Mouse (Mus musculus) CH12.LX (cell line): ENCODE measurements at regions not wholly inside any gene's neighbourhood (a gene's known extent, or its start where the extent isn't known, plus 50 kb on each side); places are given as distances from the start of the nearest gene placed in this dataset.

Source experiments
- DNase-seq: peaks from one replicate; pipeline ENCODE4 v3.0.0-alpha.2; 2013; ENCODE audit errors: extremely low read depth
- H3K27ac ChIP-seq: 2 replicates; pipeline ENCODE4 v1.5.1; 2012; ENCODE audit warnings: low read depth, mild to moderate bottlenecking, control low read depth, moderate library complexity; ENCODE audit not compliant: insufficient read depth
- H3K27me3 ChIP-seq: replicated peaks from 2 replicates; pipeline ENCODE3; 2012; ENCODE audit warnings: inconsistent platforms
- H3K36me3 ChIP-seq, 2 experiments: replicated peaks in 1 of 2; 2 replicates each; pipeline versions ENCODE3 to v1.6.1; 2012; ENCODE audit warnings: inconsistent platforms in 1 of 2, low read length in 1 of 2, mild to moderate bottlenecking in 1 of 2, mixed read lengths in 1 of 2, moderate library complexity in 1 of 2; ENCODE audit not compliant: control insufficient read depth in 1 of 2, insufficient read depth in 1 of 2
- H3K4me1 ChIP-seq, 2 experiments: 2 replicates each; pipeline ENCODE4 v1.6.1; 2012; ENCODE audit warnings: inconsistent platforms in 1 of 2, moderate library complexity in 1 of 2; ENCODE audit not compliant: insufficient read depth in 2 of 2, control insufficient read depth in 1 of 2
- H3K4me2 ChIP-seq: 2 replicates; pipeline ENCODE4 v1.6.1; 2012; ENCODE audit warnings: low read depth, mild to moderate bottlenecking, control low read depth; ENCODE audit not compliant: poor library complexity, insufficient read depth, severe bottlenecking
- H3K4me3 ChIP-seq, 3 experiments: fragments of 150-350 bp in 1 of 3; sonication (generic) in 1 of 3; replicated peaks in 1 of 3; 2 replicates each; pipeline versions ENCODE3 to v1.5.1; 2011 to 2012; ENCODE audit warnings: low read depth in 2 of 3, low read length in 2 of 3, mild to moderate bottlenecking in 2 of 3, moderate library complexity in 2 of 3, control low read depth in 1 of 3, improper control_type of control experiment in 1 of 3, inconsistent platforms in 1 of 3, mixed read lengths in 1 of 3; ENCODE audit not compliant: poor library complexity in 1 of 3
- H3K79me2 ChIP-seq: replicated peaks from 2 replicates; pipeline ENCODE4 v1.6.1; 2012; ENCODE audit warnings: mild to moderate bottlenecking, moderate library complexity; ENCODE audit not compliant: control insufficient read depth, poor library complexity, insufficient read depth, severe bottlenecking; ENCODE audit errors: extremely low read depth
- H3K9ac ChIP-seq: 2 replicates; pipeline ENCODE4 v1.6.1; 2012; ENCODE audit warnings: low read depth, mild to moderate bottlenecking, control low read depth, moderate library complexity; ENCODE audit not compliant: insufficient read depth
- H3K9me3 ChIP-seq: replicated peaks from 2 replicates; pipeline ENCODE3; 2012; ENCODE audit warnings: low read length, inconsistent platforms, mixed read lengths
- BHLHE40 ChIP-seq: IDR thresholded peaks from 2 replicates; pipeline ENCODE4 v1.6.1; 2011; ENCODE audit warnings: mild to moderate bottlenecking, low read depth, low read length, improper control_type of control experiment
- E2F4 ChIP-seq: IDR thresholded peaks from 2 replicates; pipeline ENCODE4 v1.6.1; 2011; ENCODE audit warnings: low read depth, low read length, improper control_type of control experiment; ENCODE audit not compliant: insufficient replicate concordance
- EP300 ChIP-seq: IDR thresholded peaks from 2 replicates; pipeline ENCODE4 v1.6.1; 2011; ENCODE audit warnings: low read length, improper control_type of control experiment
- ETS1 ChIP-seq: conservative IDR thresholded peaks from 2 replicates; pipeline ENCODE4 v1.6.1; 2012; ENCODE audit warnings: low read depth, mild to moderate bottlenecking, inconsistent platforms, low read length, improper control_type of control experiment, moderate library complexity
- IRF4 ChIP-seq: IDR thresholded peaks from 2 replicates; pipeline ENCODE4 v1.6.1; 2014; ENCODE audit warnings: low read depth, mild to moderate bottlenecking, inconsistent platforms, low read length, improper control_type of control experiment
- JUN ChIP-seq: IDR thresholded peaks from 2 replicates; pipeline ENCODE4 v1.6.1; 2011; ENCODE audit warnings: low read depth, mild to moderate bottlenecking, low read length, improper control_type of control experiment, moderate library complexity; ENCODE audit not compliant: insufficient read depth
- MAX ChIP-seq: IDR thresholded peaks from 2 replicates; pipeline ENCODE4 v1.6.1; 2011; ENCODE audit warnings: low read length, improper control_type of control experiment
- MAZ ChIP-seq: IDR thresholded peaks from 2 replicates; pipeline ENCODE4 v1.6.1; 2012; ENCODE audit warnings: low read depth, mild to moderate bottlenecking, inconsistent platforms, low read length, improper control_type of control experiment, moderate library complexity
- MEF2A ChIP-seq: IDR thresholded peaks from 2 replicates; pipeline ENCODE4 v1.6.1; 2014; ENCODE audit warnings: low read depth, mild to moderate bottlenecking, inconsistent platforms, low read length, improper control_type of control experiment, borderline replicate concordance
- MXI1 ChIP-seq: IDR thresholded peaks from 2 replicates; pipeline ENCODE4 v1.6.1; 2011; ENCODE audit warnings: mild to moderate bottlenecking, low read depth, low read length, improper control_type of control experiment
- MYC ChIP-seq: IDR thresholded peaks from 2 replicates; pipeline ENCODE4 v1.6.1; 2011; ENCODE audit warnings: low read depth, mild to moderate bottlenecking, improper control_type of control experiment, low read length
- NELFE ChIP-seq: IDR thresholded peaks from 2 replicates; pipeline ENCODE4 v1.6.1; 2011; ENCODE audit warnings: low read depth, low read length, improper control_type of control experiment
- NRF1 ChIP-seq: IDR thresholded peaks from 2 replicates; pipeline ENCODE4 v1.6.1; 2014; ENCODE audit warnings: low read depth, mild to moderate bottlenecking, inconsistent platforms, low read length, improper control_type of control experiment, moderate library complexity
- PAX5 ChIP-seq: IDR thresholded peaks from 2 replicates; pipeline ENCODE4 v1.6.1; 2012; ENCODE audit warnings: low read length, inconsistent platforms, mixed read lengths
- POLR2A ChIP-seq: IDR thresholded peaks from 2 replicates; pipeline ENCODE4 v1.6.1; 2011; ENCODE audit warnings: low read depth, mild to moderate bottlenecking, improper control_type of control experiment, low read length
- POLR2AphosphoS2 ChIP-seq: IDR thresholded peaks from 2 replicates; pipeline ENCODE4 v1.6.1; 2011; ENCODE audit warnings: low read depth, low read length, improper control_type of control experiment
- SIN3A ChIP-seq: IDR thresholded peaks from 2 replicates; pipeline ENCODE4 v1.6.1; 2012; ENCODE audit warnings: low read length, improper control_type of control experiment, inconsistent platforms
- SMC3 ChIP-seq: IDR thresholded peaks from 2 replicates; pipeline ENCODE4 v1.6.1; 2011; ENCODE audit warnings: low read depth, low read length, improper control_type of control experiment
- TBP ChIP-seq: conservative IDR thresholded peaks from 2 replicates; pipeline ENCODE4 v1.6.1; 2011; ENCODE audit warnings: low read depth, low read length, improper control_type of control experiment
- TCF12 ChIP-seq: IDR thresholded peaks from 2 replicates; pipeline ENCODE4 v1.6.1; 2014; ENCODE audit warnings: low read depth, mild to moderate bottlenecking, inconsistent platforms, low read length, improper control_type of control experiment
- UBTF ChIP-seq: IDR thresholded peaks from 2 replicates; pipeline ENCODE4 v1.6.1; 2012; ENCODE audit warnings: low read depth, mild to moderate bottlenecking, inconsistent platforms, low read length, improper control_type of control experiment, moderate library complexity
- USF2 ChIP-seq: conservative IDR thresholded peaks from 2 replicates; pipeline ENCODE4 v1.6.1; 2011; ENCODE audit warnings: low read depth, low read length, improper control_type of control experiment
- ZC3H11A ChIP-seq: IDR thresholded peaks from 2 replicates; pipeline ENCODE4 v1.6.1; 2012; ENCODE audit warnings: low read depth, mild to moderate bottlenecking, inconsistent platforms, low read length, improper control_type of control experiment
- dilution Hi-C: fragments of 300-500 bp; cut with MboI; formaldehyde crosslinking; loops from 2 replicates; pipeline ENCODE4 v1.14.3; 2020; ENCODE audit warnings: low sequenced_read_pairs; ENCODE audit not compliant: extremely low pct_unique_long_range_greater_than_20kb, extremely low pct_ligation_motif_present
- in situ Hi-C: fragments of 300-500 bp; cut with MboI; formaldehyde crosslinking; loops from 3 replicates; pipeline ENCODE4 v1.14.3; 2019; ENCODE audit warnings: low sequenced_read_pairs, low pct_ligation_motif_present, low pct_unique_long_range_greater_than_20kb, mixed read lengths

DNA sequence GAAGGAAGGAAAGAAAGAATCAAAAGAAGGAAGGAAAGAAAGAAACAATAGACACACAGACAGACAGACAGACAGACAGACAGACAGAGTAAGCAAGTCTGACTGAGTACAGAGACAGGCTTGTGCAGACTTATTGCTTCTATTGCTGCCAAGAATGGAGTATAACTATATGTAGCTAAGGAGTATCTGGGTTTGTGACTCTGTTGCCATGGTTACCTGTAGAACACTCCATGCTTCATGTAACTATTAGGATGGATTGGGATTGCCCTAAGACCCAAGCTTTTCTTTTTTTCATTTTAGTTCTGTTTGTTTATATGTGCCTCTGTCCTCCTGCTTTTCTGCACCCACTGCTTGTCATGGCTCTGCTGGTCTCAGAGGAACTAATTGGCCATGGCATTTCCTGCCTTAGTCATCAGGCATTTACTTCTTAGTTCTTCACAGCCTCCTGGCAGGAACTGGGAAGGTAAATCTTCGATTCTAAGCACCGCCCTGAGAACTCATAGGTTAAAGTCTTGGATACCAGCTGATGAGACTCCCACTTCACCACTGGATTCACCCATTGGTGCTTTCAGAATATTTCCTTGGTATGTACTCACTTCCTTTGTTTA lies 1035.9 kb upstream of the Adgrl4 start:
- Histone ChIP-seq H3K79me2 (no peaks in the 10 kb centered on the region), H3K4me2 (no peak overlapping the region), H3K27ac (no peak overlapping the region), H3K36me3 (no peaks in the 10 kb centered on the region), H3K4me3 (no peak overlapping the region), H3K9me3 (peaks cover 28% of the 10 kb centered on the region), H3K4me1 (peaks cover 0 to 4% of the 10 kb centered on the region in 2 experiments; a peak in 1 of 4 replicates), H3K9ac (no peak overlapping the region), H3K27me3 (no peaks in the 10 kb centered on the region)
- in situ Hi-C loops (no loop called here), dilution Hi-C loops (no loop called here)
- DNase-seq = no peak
- no peak for TF ChIP-seq MAX
- no peak for TF ChIP-seq SMC3
- TF ChIP-seq ZC3H11A = no peak
- no peak for TF ChIP-seq NELFE
- no peak for TF ChIP-seq MEF2A
- no peak for TF ChIP-seq POLR2A
- TF ChIP-seq JUN = no peak
- no peak for TF ChIP-seq EP300
- TF ChIP-seq IRF4 = no peak
- no peak for TF ChIP-seq ETS1
- TF ChIP-seq MAZ = no peak
- no peak for TF ChIP-seq MYC

- H3K79me2 ChIP-seq = no peaks in the 10 kb centered on the region
- no peaks in the 10 kb centered on the region for H3K27me3 ChIP-seq
- in situ Hi-C loops = no loop called here
- peaks cover 18% of the 10 kb centered on the region for H3K9me3 ChIP-seq
- no peak for TF ChIP-seq SIN3A
- TF ChIP-seq E2F4 = no peak
- no peak for TF ChIP-seq MYC
- no peak for TF ChIP-seq TCF12
- no peak for TF ChIP-seq UBTF
- TF ChIP-seq POLR2AphosphoS2 = no peak
- TF ChIP-seq TBP = no peak
- TF ChIP-seq IRF4 = no peak
- no peak for TF ChIP-seq NRF1
- TF ChIP-seq BHLHE40 = no peak
- no peak for TF ChIP-seq NELFE
- TF ChIP-seq JUN = no peak
- TF ChIP-seq POLR2A = no peak
- no peak for TF ChIP-seq MAX
- no peak for TF ChIP-seq EP300
- no peak for TF ChIP-seq MXI1
- no peak for TF ChIP-seq PAX5
- TF ChIP-seq USF2 = no peak
- TF ChIP-seq, all 38 proteins: peak for 0
- no peak overlapping the region for H3K4me2 ChIP-seq
- dilution Hi-C loops = no loop called here
- no peak overlapping the region for H3K4me3 ChIP-seq
- H3K27ac ChIP-seq = no peak overlapping the region
- H3K9ac ChIP-seq = no peak overlapping the region
- H3K4me1 ChIP-seq = peaks cover 0 to 4% of the 10 kb centered on the region in 2 experiments; a peak in 1 of 4 replicates
- H3K36me3 ChIP-seq = no peaks in the 10 kb centered on the region
- no peak for DNase-seq
Observed at GRCm38 (mm10) chr3:150406086-150406485, 1031.6 kb upstream of the Adgrl4 start.
